Mouse (Mus musculus) frontal cortex, adult 2 months (tissue): ENCODE results near the gene Gm9958. TPM values are rescaled to one million over a fixed set of nuclear protein-coding genes. Genes with fewer than 3 reads are reported as not detected.

Experiments
- DNase-seq, 2 experiments: peaks; one replicate each; pipeline ENCODE4 v3.0.0; 2022; ENCODE audit warnings: low spot score in 1 of 2; ENCODE audit errors: extremely low spot score in 1 of 2
- polyA plus RNA-seq: library from polyadenylated mRNA; depleted of rRNA; stranded (reverse); fragments of >200 nt; gene quantifications from 2 replicates; pipeline ENCODE4 v1.2.3, GENCODE M21; 2012; rRNA removed

The Gm9958 gene
- 2.1 and 2.3 TPM in 2 replicates for polyA plus RNA-seq

DNA sequence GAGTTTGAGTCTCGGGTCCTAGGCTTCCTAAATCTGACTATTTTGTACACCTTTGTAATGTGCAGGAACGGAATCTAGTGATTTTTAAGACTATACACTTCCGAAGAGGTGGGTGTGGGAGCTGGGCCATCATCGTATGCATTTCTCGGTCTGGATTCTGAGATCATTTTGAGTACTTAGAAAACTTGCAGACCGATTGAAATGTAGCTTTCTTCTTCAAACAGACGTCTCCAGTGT, at the start of gene Gm9958:
TSS of gene Gm9958 (plus strand) at position 138 of the 237 bp plus-strand sequence.
- peak in 1 of 2 experiments; percentile 3 for DNase-seq

GRCm38 (mm10) chr5:90331071-90331470, 35.9 kb upstream of the Gm9958 start:
- DNase-seq = no peak

- DNase-seq = no peak
Measured at GRCm38 (mm10) chr5:90332478-90332877, 34.5 kb upstream of the Gm9958 start.

DNA sequence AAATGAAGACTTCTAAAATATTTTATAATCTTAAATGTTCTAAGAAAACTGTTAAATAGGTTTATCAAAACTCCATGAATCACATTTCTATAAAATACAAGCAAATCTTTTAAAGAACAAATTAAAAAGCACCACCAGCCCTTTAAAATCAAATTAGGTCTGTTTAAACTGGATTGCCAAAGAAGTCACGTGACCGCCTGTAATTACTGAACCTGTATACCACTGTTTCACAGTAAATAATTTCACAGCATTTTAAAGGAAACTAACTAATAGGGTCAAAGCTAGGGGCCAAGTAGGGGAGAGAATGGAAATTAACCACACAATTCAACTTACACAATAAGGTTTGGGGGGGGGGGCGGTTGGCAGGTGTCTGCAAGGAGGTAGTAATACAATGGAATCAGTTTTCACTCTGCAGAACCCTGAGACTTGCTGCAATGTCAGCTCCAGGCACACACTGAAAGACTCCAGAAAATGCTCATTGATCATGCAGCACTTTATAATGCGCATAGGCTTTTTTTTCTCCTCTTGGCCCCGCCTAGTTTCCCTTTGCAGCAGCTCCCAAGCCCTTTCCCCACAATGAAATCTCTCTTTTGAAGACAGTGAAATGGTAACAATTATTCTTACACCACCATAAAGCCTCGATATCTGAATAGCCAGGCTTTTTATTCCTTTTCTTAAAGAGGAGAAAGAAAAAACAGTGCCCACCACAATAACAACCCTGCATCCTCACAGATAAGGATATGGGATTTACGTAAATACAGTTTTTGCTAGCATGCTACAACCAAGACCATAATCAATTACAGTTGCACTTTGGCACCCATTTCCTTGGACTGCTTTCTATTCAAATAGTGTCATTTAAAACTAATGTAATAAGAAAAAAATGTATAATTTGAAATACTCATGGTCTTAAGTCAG, 28.6 kb upstream of the Gm9958 start:
- DNase-seq = no peak

GRCm38 (mm10) chr5:90339129-90339952, 27.7 kb upstream of the Gm9958 start:
- DNase-seq = peak; percentile 63 to 81

DNA sequence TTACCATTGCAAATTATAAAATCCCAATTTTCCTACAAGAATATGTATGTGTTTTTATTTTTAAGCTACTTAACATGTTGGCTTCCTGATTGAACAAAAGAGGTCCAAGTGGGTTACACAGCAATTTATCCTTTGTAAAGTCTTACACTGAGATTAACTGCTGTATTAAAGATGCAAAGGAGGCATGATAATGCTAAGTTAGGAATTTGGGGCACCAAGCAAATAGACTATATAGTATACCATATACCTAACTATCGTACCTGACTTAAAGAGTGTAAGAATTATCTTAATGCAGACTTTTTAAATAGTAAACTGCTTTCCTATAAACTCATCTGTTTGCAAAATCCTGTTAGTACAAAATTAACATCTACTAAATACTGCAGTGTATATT, 27.1 kb upstream of the Gm9958 start:
- no peak for DNase-seq

- DNase-seq = no peak
Measured at GRCm38 (mm10) chr5:90340847-90341246, 26.2 kb upstream of the Gm9958 start.

DNA sequence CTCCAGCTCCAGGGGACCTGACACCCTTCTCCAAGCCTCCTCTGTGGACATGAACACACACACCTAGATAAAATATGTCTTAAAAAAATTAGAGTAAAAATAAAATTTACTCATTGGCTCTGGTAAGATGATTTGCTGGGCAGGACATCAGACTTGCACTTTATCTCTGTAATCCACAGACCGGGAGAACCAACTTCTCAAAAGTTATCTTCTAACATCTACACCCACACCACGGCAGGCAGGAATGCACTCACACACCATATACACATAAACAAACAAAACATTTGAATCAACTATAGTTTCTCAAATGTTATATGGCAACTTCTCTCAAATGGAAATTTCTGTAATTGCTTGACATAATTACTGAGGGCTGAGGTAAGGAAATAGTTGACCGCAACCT, 20.1 kb upstream of the Gm9958 start:
- no peak for DNase-seq

DNA sequence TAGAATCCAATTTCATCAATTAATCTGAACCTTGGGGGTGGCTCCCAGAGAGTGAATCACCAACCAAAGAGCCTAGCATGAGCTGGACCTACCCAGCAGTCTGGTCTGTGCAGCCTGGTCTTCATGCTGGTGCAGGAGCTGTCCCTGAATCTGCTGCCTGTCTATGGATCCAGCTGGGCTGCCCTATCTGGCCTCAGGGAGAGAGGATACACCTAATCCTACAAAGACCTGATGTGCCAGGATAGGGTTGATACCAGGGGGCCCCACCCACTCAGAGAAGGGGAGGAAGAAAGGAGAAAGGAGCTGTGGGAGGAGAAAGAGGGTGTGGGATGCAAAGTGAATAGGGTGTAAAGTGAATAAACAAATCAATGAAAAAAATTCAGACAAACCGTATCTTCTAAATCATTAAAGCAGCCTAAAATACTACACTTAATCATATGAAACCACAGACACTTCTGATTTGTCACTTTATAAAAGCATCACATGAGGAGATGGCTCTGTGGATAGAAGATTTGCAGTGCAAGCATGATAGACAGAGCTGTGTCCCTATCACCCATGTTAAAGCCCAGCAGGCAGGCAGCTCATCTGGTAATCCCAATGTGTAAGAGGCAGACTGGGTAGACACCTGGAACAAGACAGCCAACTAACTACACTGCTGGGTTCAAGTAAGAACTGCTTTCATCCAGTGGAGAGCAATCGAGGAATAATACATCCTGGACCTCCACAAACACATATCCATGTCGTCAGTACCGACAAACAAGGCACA, 13.3 kb upstream of the Gm9958 start:
- DNase-seq = no peak

- DNase-seq = no peak
Measured at GRCm38 (mm10) chr5:90355824-90356223, 11.2 kb upstream of the Gm9958 start.

GRCm38 (mm10) chr5:90364526-90364925, 2.5 kb upstream of the Gm9958 start:
- peak; percentile 74 to 90 for DNase-seq

DNA sequence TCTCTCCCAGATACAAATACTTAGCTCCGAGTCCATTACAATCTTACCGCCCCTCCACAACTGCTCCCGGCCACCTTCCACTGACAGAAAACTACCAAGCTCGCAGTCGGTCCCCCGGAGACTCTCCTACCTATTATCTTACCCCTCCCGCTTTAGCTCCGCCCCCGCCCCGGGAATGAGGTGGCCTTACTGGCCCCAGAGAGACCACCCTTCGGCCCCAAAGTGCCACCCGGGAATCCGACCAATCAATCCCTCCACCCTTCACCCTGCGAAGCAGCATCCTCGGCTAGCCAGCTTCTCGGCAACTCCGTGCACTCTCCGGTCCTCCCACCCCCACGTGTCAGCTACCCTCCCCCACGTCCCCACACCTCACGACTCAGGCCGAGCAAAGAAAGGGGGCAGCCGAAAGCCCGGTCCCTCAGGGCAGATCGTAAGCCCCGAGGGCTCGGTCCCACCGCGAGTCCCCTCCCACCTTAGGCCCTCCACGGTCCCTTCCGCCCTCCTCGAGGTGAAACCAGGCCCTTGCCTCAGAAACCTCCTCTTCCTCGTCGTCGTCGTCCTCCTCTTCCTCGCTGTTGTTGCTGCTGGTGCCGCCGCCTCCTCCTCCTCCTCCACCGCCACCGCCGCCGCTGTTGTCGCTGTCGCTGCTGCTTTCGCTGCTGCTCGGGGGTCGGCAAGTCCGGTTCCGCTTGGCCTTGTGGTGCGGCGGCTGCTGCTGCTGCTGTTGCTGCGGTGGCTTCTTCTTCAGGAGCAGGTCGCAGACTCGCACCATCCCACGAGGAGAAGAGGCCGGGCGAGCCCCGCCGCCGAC, 1.7 kb upstream of the Gm9958 start:
- DNase-seq = peak; percentile 20 to 40

DNA sequence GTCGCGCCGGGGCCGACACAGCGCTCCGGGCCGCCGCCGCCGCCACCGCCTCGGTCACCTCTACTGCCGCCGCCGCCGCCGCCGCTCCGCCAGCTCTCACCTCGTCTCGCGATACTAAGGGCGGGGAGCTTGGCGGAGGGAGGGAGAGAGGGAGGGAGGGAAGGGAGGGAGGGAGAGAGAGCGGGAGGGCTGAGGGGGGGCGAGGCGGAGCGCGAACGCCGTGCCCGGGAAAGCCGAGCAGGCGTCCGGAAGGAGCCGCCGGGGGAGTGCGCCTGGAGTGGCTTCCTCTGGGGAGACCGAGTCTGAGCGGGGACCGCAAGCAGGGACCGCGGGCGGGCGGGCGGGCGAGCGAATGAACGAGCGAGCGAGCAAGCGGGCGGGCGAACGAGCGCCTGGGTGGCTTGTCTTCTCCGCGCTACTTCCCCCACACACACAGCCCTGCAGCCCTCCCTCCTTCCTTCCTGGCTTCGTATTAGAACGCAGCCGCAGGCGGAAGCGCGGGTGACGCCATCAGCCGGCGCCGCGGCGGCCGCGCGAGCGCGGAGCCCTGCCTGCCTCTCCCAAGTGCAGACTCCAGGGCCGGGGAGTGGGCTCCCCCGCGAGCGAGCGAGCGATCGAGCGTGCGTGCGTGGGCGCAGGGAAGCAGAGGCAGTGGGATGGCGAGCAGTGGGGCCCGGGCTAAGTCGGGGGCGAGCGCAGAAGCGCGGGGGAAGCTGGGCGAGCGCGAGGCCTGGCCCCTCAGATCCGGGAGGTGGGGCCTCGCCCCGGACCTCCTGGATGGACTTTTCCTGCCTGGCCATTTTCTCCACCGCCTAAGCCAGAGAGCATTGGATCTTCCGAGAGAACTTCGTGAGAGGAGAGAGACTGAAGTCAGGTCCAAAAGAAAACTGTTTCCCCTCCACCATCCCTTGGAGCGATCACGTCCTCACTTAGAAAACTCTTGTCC, 610 bp upstream of the Gm9958 start, which contains the start of gene Ankrd17:
TSS of gene Ankrd17 (minus strand) at position 457 of the 946 bp plus-strand sequence.
- DNase-seq = peak; percentile 85 to 93

- no peak for DNase-seq
Measured at GRCm38 (mm10) chr5:90370401-90370800, 3.4 kb downstream of the Gm9958 start.

- DNase-seq = no peak
Measured at GRCm38 (mm10) chr5:90373708-90374107, 6.7 kb downstream of the Gm9958 start.

- no peak for DNase-seq
Measured at GRCm38 (mm10) chr5:90381458-90381857, 14.5 kb downstream of the Gm9958 start.

- no peak for DNase-seq
Measured at GRCm38 (mm10) chr5:90383080-90383479, 16.1 kb downstream of the Gm9958 start.

DNA sequence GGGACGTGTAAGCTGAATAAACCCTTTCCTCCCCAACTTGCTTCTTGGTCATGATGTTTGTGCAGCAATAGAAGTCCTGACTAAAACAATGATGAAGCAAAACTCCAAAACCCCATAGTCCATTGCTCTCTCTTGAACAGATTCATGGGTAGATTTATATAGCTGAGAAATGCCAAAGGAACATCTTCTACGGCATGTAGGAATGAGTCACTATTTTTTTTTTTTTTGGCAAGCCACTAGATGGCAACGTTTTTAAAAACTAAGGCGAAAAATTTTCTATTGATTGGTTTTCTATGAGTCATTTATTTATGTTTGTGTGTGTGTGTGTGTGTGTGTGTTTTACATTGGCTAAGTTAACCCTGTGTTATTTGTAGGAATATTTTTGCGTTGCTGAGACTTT, 26.8 kb downstream of the Gm9958 start:
- DNase-seq = no peak

DNA sequence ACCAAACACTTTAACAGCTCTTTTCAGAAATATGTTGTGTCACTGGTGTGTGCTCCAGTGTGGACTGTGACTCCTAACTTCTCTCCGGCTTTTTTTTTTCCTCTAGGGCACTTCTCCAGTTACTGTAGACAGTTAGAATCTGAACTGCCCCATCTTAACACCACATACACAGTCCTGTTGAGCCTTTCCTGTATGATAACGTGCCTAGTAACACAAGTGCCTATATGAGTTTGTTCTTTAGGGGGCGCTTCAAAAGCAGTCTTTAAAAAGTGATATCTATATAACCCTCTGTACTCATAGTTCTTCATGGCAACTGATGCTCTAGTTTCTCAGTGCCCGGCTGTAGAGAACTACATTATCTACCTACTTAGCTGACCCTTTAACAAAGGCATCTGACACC, 27.3 kb downstream of the Gm9958 start:
- no peak for DNase-seq
